20 mouse cellular contexts compared by ENCODE assay signal in genomic region chr10:17527151-17527737, GRCm38 (mm10).
DNase-seq lines count a peak whose midpoint lies in the region; ATAC-seq and TF ChIP-seq lines count a peak whose summit lies in the region.
"Had no signal": no experiment of that assay in that cellular context is flagged by ENCODE, and none has a peak within 500 bp of the region (broad histone marks: within the 10 kb centered on the region; RNA-seq: fewer than 3 reads in every experiment).

No protein-coding gene starts in this region.

- ATAC-seq in kidney, embryonic 15.5 days (replicated peaks; ENCODE audit: low FRiP score): no peak
- ATAC-seq in megakaryocyte progenitor cell, adult 5-6 weeks (replicated peaks; ENCODE audit: poor library complexity): peak; percentile 47
- ATAC-seq: CD4-positive, CD25-positive, alpha-beta regulatory T cell, adult 4 months; forebrain, embryonic 15.5 days had no signal

- H3K9ac ChIP-seq in kidney, embryonic 15.5 days: no peak overlapping the region
- H3K9ac ChIP-seq: embryonic facial prominence, embryonic 12.5 days; forebrain, embryonic 15.5 days; heart, embryonic 13.5 days; hindbrain, embryonic 12.5 days had no signal

- H3K4me2 ChIP-seq in kidney, embryonic 15.5 days: no peak overlapping the region
- H3K4me2 ChIP-seq: embryonic facial prominence, embryonic 12.5 days; forebrain, embryonic 15.5 days; heart, embryonic 13.5 days; hindbrain, embryonic 12.5 days had no signal

- intact Hi-C loops in heart, postnatal 10 days (cut with DNase I): no loop called here

- H3K36me3 ChIP-seq in kidney, embryonic 15.5 days: no peaks in the 10 kb centered on the region
- H3K36me3 ChIP-seq: embryonic facial prominence, embryonic 12.5 days; forebrain, embryonic 15.5 days; G1E; heart, embryonic 13.5 days; hindbrain, embryonic 12.5 days had no signal

- TF ChIP-seq CTCF in bone marrow macrophage, adult 2 months (IDR thresholded peaks at IDR 0.05; ENCODE audit: low read depth, low read length): no peak

- no peaks in the 10 kb centered on the region for H3K27me3 ChIP-seq in kidney, embryonic 15.5 days
- H3K27me3 ChIP-seq: embryonic facial prominence, embryonic 12.5 days; forebrain, embryonic 15.5 days; heart, embryonic 13.5 days; hindbrain, embryonic 12.5 days had no signal

- no peaks in the 10 kb centered on the region for H3K9me3 ChIP-seq in kidney, embryonic 15.5 days (replicated peaks)
- H3K9me3 ChIP-seq: embryonic facial prominence, embryonic 12.5 days; forebrain, embryonic 15.5 days; G1E; heart, embryonic 13.5 days; hindbrain, embryonic 12.5 days had no signal

- H3K4me1 ChIP-seq in kidney, embryonic 15.5 days: peaks cover 31% of the 10 kb centered on the region
- peaks cover 31% of the 10 kb centered on the region for H3K4me1 ChIP-seq in bone marrow macrophage, adult 2 months (ENCODE audit: control insufficient read depth, insufficient read depth, low read length)
- H3K4me1 ChIP-seq: embryonic facial prominence, embryonic 12.5 days; forebrain, embryonic 15.5 days had no signal

- DNase-seq in heart, adult 11 months: peak; percentile 43
- DNase-seq in heart, postnatal 10 days: no peak
- DNase-seq in kidney, adult 18-20 months: no peak
- DNase-seq in adrenal gland, postnatal 14 days: no peak
- DNase-seq: adrenal gland, adult 8-10 months; B cell, adult 2 months; cerebellum, adult 11-12 months; cerebellum, adult 9-10 months; cerebellum, postnatal 25 days; gastrocnemius, postnatal 14 days; heart, postnatal 4 days had no signal

- no peak for TF ChIP-seq POLR2A in bone marrow macrophage, adult 2 months (IDR thresholded peaks at IDR 0.05; ENCODE audit: borderline replicate concordance, low read depth, low read length)

- 35% methylated on average over 4 of the region's 4 CpGs for WGBS in kidney, embryonic 15.5 days

- 0 out of 2 replicates have a peak overlapping the region, but pooled peaks have one; percentile 45 for H3K27ac ChIP-seq in kidney, embryonic 15.5 days
- peak overlapping the region; percentile 39 for H3K27ac ChIP-seq in bone marrow macrophage, adult 2 months (ENCODE audit: insufficient read depth, low read depth, low read length)
- H3K27ac ChIP-seq: embryonic facial prominence, embryonic 12.5 days; forebrain, embryonic 15.5 days; hindbrain, embryonic 12.5 days had no signal

- no peak overlapping the region for H3K4me3 ChIP-seq in kidney, embryonic 15.5 days (replicated peaks)
- no peak overlapping the region for H3K4me3 ChIP-seq in bone marrow macrophage, adult 2 months (ENCODE audit: insufficient read depth, low read length)
- H3K4me3 ChIP-seq: embryonic facial prominence, embryonic 12.5 days; forebrain, embryonic 15.5 days; heart, embryonic 13.5 days; hindbrain, embryonic 12.5 days had no signal
